ENCODE assay signal across 7 mouse cellular contexts in the genomic region with DNA sequence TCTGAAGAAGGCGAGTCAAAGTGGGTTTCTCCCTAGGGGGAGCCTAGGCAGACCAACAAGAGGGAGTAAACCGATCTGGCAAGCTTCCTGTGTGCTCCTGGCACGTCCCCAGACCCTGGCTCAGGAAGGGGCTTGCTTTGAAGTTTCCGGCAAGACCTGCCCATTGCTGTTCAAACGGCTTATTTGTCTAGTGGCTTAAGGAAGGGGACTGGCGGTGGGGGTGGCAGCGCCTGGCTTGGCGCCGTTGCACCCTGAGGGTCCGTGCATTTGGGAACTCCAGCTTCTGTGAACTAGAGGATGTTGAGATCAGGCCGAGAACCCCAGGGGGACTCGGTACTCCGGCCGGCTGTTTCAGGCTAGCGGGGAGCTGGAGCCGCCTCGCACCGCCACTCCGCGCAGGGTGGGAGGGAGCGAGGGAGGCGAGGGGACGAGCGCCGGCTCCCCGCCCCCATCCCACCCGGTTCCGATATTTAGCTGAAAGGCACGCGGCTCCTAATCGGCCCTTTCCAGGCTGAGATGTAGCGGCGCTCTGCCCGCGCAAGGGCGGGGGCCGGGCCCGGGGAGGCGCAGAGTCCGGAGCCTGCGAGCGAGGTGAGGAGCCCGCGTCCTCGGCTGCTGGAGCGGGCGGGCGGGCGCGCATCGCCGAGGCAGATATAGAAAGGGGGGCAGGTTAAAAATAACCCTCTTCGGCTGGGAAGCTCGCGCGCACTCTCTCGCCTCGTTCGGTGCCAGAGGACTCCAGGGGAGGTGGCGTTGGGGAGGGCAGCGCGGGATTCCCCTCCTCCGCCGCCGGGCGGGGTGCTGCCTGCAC. TPM values are rescaled to one million over a fixed set of nuclear protein-coding genes. Genes with fewer than 3 reads are reported as not detected.
DNase-seq lines count a peak whose midpoint lies in the region; ATAC-seq and TF ChIP-seq lines count a peak whose summit lies in the region.

No protein-coding gene starts in this region.

- H3K27ac ChIP-seq in cortical plate, adult 2 months (ENCODE audit: insufficient read depth, low read length), result peak overlapping the region; percentile 98
- H3K27ac ChIP-seq in intestine, embryonic 14.5 days (ENCODE audit: low read depth), result peak overlapping the region; percentile 88

- peaks cover 17% of the 10 kb centered on the region for H3K4me1 ChIP-seq in cortical plate, adult 2 months (ENCODE audit: control insufficient read depth, insufficient read depth, low read length)
- H3K4me1 ChIP-seq in intestine, embryonic 14.5 days (replicated peaks; ENCODE audit: control insufficient read depth, insufficient read depth, low read length), result peaks cover 67% of the 10 kb centered on the region

- under 1% methylated on average over 61 of the region's 66 CpGs for whole genome bisulfite sequencing in intestine, embryonic 14.5 days

- peak; percentile 37 for ATAC-seq in intestine, embryonic 14.5 days (replicated peaks; ENCODE audit: low FRiP score, low TSS enrichment, low read depth)
- ATAC-seq in megakaryocyte progenitor cell, adult 5-6 weeks (replicated peaks; ENCODE audit: poor library complexity), result peak; percentile 51

- DNase-seq in adrenal gland, adult 8-10 months, result peak; percentile 51
- peak; percentile 52 to 55 for DNase-seq in gastrocnemius, postnatal 36 days
- peak; percentile 81 for DNase-seq in intestine, embryonic 14.5 days (ENCODE audit: low spot score)
- DNase-seq in left cerebral cortex, postnatal 14 days (ENCODE audit: low spot score in 2 of 2), result peak; percentile 83 to 86
- peak; percentile 77 for DNase-seq in right cerebral cortex, postnatal 4 days

- H3K27me3 ChIP-seq in intestine, embryonic 14.5 days (replicated peaks; ENCODE audit: control insufficient read depth, insufficient read depth, low read length), result no peaks in the 10 kb centered on the region

- no peak for TF ChIP-seq CTCF in cortical plate, adult 2 months (IDR thresholded peaks at IDR 0.05; ENCODE audit: extremely low read depth, insufficient read depth, low read length)

- intact Hi-C loops in gastrocnemius, postnatal 36 days (cut with DNase I), result loop anchor here (5.0 kb wide), 1 partner anchor 68 kb away; a partner anchor contains a TSS
- intact Hi-C loops in left cerebral cortex, postnatal 14 days (cut with DNase I), result loop anchor here (2.0 to 5.0 kb wide), 2 partner anchors 33 to 71 kb away; a partner anchor contains a TSS

- peak overlapping the region; percentile 65 for H3K9ac ChIP-seq in intestine, embryonic 14.5 days (ENCODE audit: low read length)

- peak overlapping the region; percentile 93 for H3K4me3 ChIP-seq in cortical plate, adult 2 months (ENCODE audit: insufficient read depth, low read length)
- H3K4me3 ChIP-seq in intestine, embryonic 14.5 days (ENCODE audit: low read depth, low read length), result peak overlapping the region; percentile 57

- no peak for TF ChIP-seq POLR2A in cortical plate, adult 2 months (IDR thresholded peaks at IDR 0.05; ENCODE audit: extremely low read depth, insufficient read depth, low read length)

- no peaks in the 10 kb centered on the region for H3K9me3 ChIP-seq in intestine, embryonic 14.5 days (ENCODE audit: control insufficient read depth, low read length)

- peaks cover 15% of the 10 kb centered on the region; the same call in 1 of the 2 replicates for H3K36me3 ChIP-seq in intestine, embryonic 14.5 days (ENCODE audit: control insufficient read depth, insufficient read depth, low read length)

- H3K4me2 ChIP-seq in intestine, embryonic 14.5 days (ENCODE audit: low read length), result peak overlapping the region; percentile 99

RNA-seq across cellular contexts. Expression of a gene that starts 46.8 kb away (rescaled TPM):
- 100 to 1,000 TPM; 165 to 367 (median 213) TPM for total RNA-seq in adrenal gland, adult 8-10 months (2022)
- polyA plus RNA-seq in cortical plate, adult 2 months (2012; rRNA removed), result 51.2 and 56.7 TPM in 2 replicates
- total RNA-seq in gastrocnemius, postnatal 36 days (2021), result 10 to 100 TPM; 18.4 to 21.0 TPM
- 85.0 and 97.7 TPM in 2 replicates for polyA plus RNA-seq in intestine, embryonic 14.5 days (2014; fragmentation: Nextera tagmentation; extraction: Ambion mirVana)
- total RNA-seq in left cerebral cortex, postnatal 14 days (2021), result 10 to 100 TPM; 35.5 to 36.1 TPM
- total RNA-seq in megakaryocyte progenitor cell, adult 5-6 weeks (2015), result 20.9 and 23.3 TPM in 2 replicates
- 20.6 and 29.3 TPM in 2 replicates for total RNA-seq in megakaryocyte progenitor cell, adult 5-6 weeks (2017)

Comparison
In these comparisons a context has a peak if more than half of its experiments do, and no peak if none do; other contexts are left out.
1. Peak in every context shown above with its lines: DNase-seq, ATAC-seq, H3K4me3 ChIP-seq and H3K27ac ChIP-seq.
2. RNA of a gene that starts 46.8 kb away (total RNA-seq): 165 to 367 TPM in adrenal gland, adult 8-10 months; 35.5 to 36.1 TPM in left cerebral cortex, postnatal 14 days, 20.6 to 29.3 TPM in megakaryocyte progenitor cell, adult 5-6 weeks and 18.4 to 21.0 TPM in gastrocnemius, postnatal 36 days; every median in the first group is over 4 times any median in the second.